Comparison of ENCODE assay signal across 9 mouse cellular contexts in genomic region chr9:100395711-100396110, GRCm38 (mm10).
A peak's percentile ranks its signal among the peaks of the same experiment; 100 is the strongest.
DNase-seq lines count a peak whose midpoint lies in the region; ATAC-seq and TF ChIP-seq lines count a peak whose summit lies in the region.
"Had no signal": no experiment of that assay in that cellular context is flagged by ENCODE, and none has a peak within 500 bp of the region (broad histone marks: within the 10 kb centered on the region; RNA-seq: fewer than 3 reads in every experiment).

No protein-coding gene starts in this region.

- 4% methylated on average over 5 of the region's 5 CpGs for WGBS in liver, postnatal 0 days (ENCODE audit: insufficient replicate concordance)

- no peaks in the 10 kb centered on the region for H3K27me3 ChIP-seq in liver, postnatal 0 days (ENCODE audit: insufficient read depth, low read length)
- H3K27me3 ChIP-seq: liver, embryonic 15.5 days had no signal

- ATAC-seq in liver, postnatal 0 days = no peak

- peak; percentile 94 for TF ChIP-seq CTCF in liver, postnatal 0 days (IDR thresholded peaks at IDR 0.05; ENCODE audit: low read depth)

- no peak overlapping the region for H3K4me2 ChIP-seq in liver, postnatal 0 days (ENCODE audit: low read depth, low read length)
- H3K4me2 ChIP-seq: liver, embryonic 15.5 days had no signal

- no peak overlapping the region for H3K4me3 ChIP-seq in liver, postnatal 0 days (ENCODE audit: low read depth, low read length)
- H3K4me3 ChIP-seq: liver, embryonic 15.5 days had no signal

- no peak overlapping the region for H3K9ac ChIP-seq in liver, postnatal 0 days (replicated peaks)
- H3K9ac ChIP-seq: liver, embryonic 15.5 days had no signal

- no peaks in the 10 kb centered on the region for H3K4me1 ChIP-seq in liver, postnatal 0 days (ENCODE audit: insufficient read depth)
- H3K4me1 ChIP-seq: liver, embryonic 15.5 days had no signal

- DNase-seq in 416B (ENCODE audit: low read depth) (peak; percentile 47), ES-CJ7 (ENCODE audit: low read depth, low spot score) (peak; percentile 81)
- DNase-seq in c-Kit-positive CD71-positive TER-119-positive erythroid progenitor cells, embryonic 14.5 days (ENCODE audit: low spot score) = peak; percentile 48
- peak; percentile 70 to 73 for DNase-seq in frontal cortex, postnatal 25 days (ENCODE audit: low spot score in 2 of 2)
- DNase-seq in kidney, postnatal 25 days = peak; percentile 59 to 89
- DNase-seq in liver, postnatal 0 days = peak; percentile 78
- peak; percentile 79 to 84 for DNase-seq in right cerebral cortex, postnatal 10 days (ENCODE audit: low spot score in 2 of 2)
- DNase-seq in urinary bladder, postnatal 14 days (ENCODE audit: low spot score) = peak; percentile 81

- H3K36me3 ChIP-seq in liver, postnatal 0 days (replicated peaks; ENCODE audit: insufficient read depth, low read length) = no peaks in the 10 kb centered on the region
- H3K36me3 ChIP-seq: liver, embryonic 15.5 days had no signal

- TF ChIP-seq EP300 in liver, postnatal 0 days (IDR thresholded peaks at IDR 0.05; ENCODE audit: low read depth) = no peak

- no peak overlapping the region for H3K27ac ChIP-seq in liver, postnatal 0 days (ENCODE audit: low read depth)
- H3K27ac ChIP-seq: liver, embryonic 15.5 days had no signal

- no peaks in the 10 kb centered on the region for H3K9me3 ChIP-seq in liver, postnatal 0 days (ENCODE audit: low read length)
- H3K9me3 ChIP-seq: liver, embryonic 15.5 days had no signal
